Mouse (Mus musculus) intestine, embryonic 16.5 days (tissue): ENCODE results near the gene Rad9b. TPM values are rescaled to one million over a fixed set of nuclear protein-coding genes. Genes with fewer than 3 reads are reported as not detected.

Source experiments
- ATAC-seq: fragments of 200-750 bp; cut with Nextera tagmentation; 2 replicates; pipeline ENCODE4 v1.8.0; 2017; ENCODE audit warnings: moderate TSS enrichment, moderate library complexity
- H3K27ac ChIP-seq: fragments of 300-500 bp; sonication (generic); 2 replicates; pipeline ENCODE4 v1.5.1; 2014; ENCODE audit warnings: mild to moderate bottlenecking, low read length
- H3K27me3 ChIP-seq: fragments of 300-500 bp; sonication (generic); replicated peaks from 2 replicates; pipeline ENCODE4 v1.6.1; 2014; ENCODE audit warnings: low read length, control low read depth, mixed read lengths; ENCODE audit not compliant: control insufficient read depth, insufficient read depth
- H3K36me3 ChIP-seq: fragments of 300-500 bp; sonication (generic); 2 replicates; pipeline ENCODE4 v1.6.1; 2014; ENCODE audit warnings: low read length, control low read depth; ENCODE audit not compliant: control insufficient read depth, insufficient read depth
- H3K4me1 ChIP-seq: fragments of 300-500 bp; sonication (generic); 2 replicates; pipeline ENCODE4 v1.6.1; 2014; ENCODE audit warnings: low read length, control low read depth, mixed read lengths; ENCODE audit not compliant: control insufficient read depth, insufficient read depth
- H3K4me2 ChIP-seq: fragments of 300-500 bp; sonication (generic); 2 replicates; pipeline ENCODE4 v1.6.1; 2014; ENCODE audit warnings: low read depth, low read length, control low read depth
- H3K4me3 ChIP-seq: fragments of 300-500 bp; sonication (generic); 2 replicates; pipeline ENCODE4 v1.5.1; 2014; ENCODE audit warnings: mild to moderate bottlenecking, low read length
- H3K9ac ChIP-seq: fragments of 300-500 bp; sonication (generic); 2 replicates; pipeline ENCODE4 v1.6.1; 2014; ENCODE audit warnings: low read depth, low read length
- H3K9me3 ChIP-seq: fragments of 300-500 bp; sonication (generic); 2 replicates; pipeline ENCODE4 v1.6.1; 2016; ENCODE audit warnings: low read length, control low read depth; ENCODE audit not compliant: control insufficient read depth
- WGBS: fragments of 180-500 bp; shearing (Covaris S2); extraction: QIAGEN DNeasy Blood & Tissue Kit; methylation state at CpG from one replicate; pipeline ENCODE4 v1.1.7; 2014; 5-methylcytosine and 5-hydroxymethylcytosine counted together
- polyA plus RNA-seq: library from polyadenylated mRNA; unstranded; fragments of >200 nt; fragmentation: Nextera tagmentation; extraction: Ambion mirVana; gene quantifications from 2 replicates; pipeline ENCODE4 v1.2.1, GENCODE M21; 2015

The Rad9b gene
- polyA plus RNA-seq, 1 experiment from 2014 or later = 7.4 TPM

DNA sequence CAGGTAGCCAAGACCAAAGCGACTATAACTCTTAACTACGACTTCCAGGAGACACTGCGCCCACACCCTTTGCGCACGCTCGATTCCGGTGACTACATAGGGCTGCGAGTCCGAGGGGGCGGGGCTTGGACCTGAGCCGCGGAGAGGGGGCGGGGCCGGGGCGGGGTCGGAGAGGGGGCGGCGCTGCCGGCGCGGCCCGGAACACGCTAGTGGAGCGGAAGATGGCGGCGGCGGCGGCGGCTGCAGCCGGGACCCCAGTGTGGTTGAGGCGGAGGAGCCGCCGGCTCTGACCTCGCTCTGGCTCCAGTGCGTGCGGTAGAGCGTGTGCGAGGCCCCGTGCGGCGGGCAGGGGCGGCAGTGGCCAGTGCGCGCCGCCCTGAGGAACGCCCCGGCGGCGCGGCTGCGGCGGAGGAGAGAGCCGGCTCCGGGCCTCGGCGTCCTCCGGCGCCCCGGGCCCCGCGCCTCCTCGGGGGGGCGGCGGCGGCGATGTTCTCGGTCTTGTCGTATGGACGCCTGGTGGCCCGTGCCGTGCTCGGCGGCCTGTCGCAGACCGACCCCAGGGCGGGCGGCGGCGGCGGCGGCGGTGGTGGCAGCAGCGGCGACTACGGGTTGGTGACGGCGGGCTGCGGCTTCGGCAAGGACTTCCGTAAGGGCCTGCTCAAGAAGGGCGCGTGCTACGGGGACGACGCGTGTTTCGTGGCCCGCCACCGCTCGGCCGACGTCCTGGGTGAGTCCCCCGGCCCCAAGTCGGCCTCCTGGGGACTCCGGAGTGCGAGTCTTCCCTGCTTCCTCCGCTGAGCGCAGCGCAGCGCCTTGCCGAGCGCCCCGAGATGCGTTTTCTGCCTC is 69.6 kb downstream of the Rad9b start, which contains the start of gene Pptc7:
Gene Pptc7, plus strand, starts transcription at position 183 of the 846 bp plus-strand sequence.
- WGBS = under 1% methylated on average over 98 of the region's 114 CpGs
- H3K27ac ChIP-seq = peak within 1 kb of the TSS; percentile 64
- H3K9me3 ChIP-seq = no peaks in the 10 kb centered on the region
- peaks cover 22% of the 10 kb centered on the region for H3K4me1 ChIP-seq
- H3K36me3 ChIP-seq = no peaks in the 10 kb centered on the region
- no peaks in the 10 kb centered on the region for H3K27me3 ChIP-seq
- H3K9ac ChIP-seq = peak within 1 kb of the TSS; percentile 95
- H3K4me3 ChIP-seq = peak within 1 kb of the TSS; percentile 93
- peak within 1 kb of the TSS; percentile 88 for H3K4me2 ChIP-seq
- ATAC-seq = peak; percentile 80

DNA sequence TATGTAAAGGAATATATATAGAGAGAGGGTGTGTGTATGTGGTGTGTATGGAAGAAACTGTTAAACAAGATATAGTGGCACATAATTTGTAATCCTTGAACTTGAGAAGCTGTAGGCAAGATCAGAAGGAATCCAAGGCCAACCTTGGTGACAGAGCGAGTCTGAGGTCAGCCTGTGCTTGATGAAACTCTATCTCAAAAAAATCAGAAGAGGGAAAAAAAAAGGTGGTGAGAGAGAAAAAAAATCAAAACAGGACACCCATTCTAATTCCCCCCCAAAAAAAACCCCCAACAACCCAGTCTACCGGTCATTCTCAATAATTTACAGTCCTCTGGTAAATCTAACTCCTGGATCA is 70.2 kb downstream of the Rad9b start:
- Histone ChIP-seq H3K27ac (no peak overlapping the region), H3K9me3 (no peaks in the 10 kb centered on the region), H3K4me3 (peak overlapping the region; percentile 93), H3K9ac (peak overlapping the region; percentile 95; the same call in 1 of the 2 replicates), H3K27me3 (no peaks in the 10 kb centered on the region), H3K4me1 (peaks cover 22% of the 10 kb centered on the region), H3K36me3 (no peaks in the 10 kb centered on the region), H3K4me2 (peak overlapping the region; percentile 43)
- WGBS = 33% methylated on average over 2 of the region's 2 CpGs
- no peak for ATAC-seq

DNA sequence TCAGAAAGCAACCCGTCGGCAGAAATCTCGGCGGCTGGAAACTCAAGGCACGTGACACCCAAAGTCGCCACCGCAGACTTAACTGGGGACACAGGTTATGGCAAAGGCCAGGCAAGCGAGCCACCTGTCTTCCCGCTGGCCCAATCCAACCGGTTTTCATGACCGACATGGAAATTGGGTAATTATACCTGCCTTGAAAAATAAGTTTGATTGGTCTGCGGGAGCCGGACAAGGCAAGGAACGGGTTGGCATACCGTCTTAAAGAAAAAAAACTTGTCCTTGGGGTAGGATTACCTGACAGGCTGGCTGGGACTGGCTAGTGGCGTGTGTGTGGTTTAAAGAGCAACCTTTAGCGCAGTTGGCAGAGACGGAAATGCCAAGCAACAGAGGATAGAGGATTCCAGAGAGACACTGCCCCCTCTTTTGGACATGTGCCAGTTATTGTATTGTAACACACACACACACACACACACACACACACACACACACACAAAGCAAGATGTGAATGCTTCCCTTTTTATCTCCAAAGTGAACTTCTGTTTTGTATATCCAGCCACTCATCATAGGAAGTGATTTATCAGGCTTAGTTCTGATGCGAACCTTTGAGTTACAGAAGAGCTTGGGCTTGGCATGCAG is 73.1 kb downstream of the Rad9b start:
- peaks cover 22% of the 10 kb centered on the region for H3K4me1 ChIP-seq
- 28% methylated on average over 19 of the region's 19 CpGs for WGBS
- no peaks in the 10 kb centered on the region for H3K27me3 ChIP-seq
- H3K4me3 ChIP-seq = no peak overlapping the region
- H3K9me3 ChIP-seq = no peaks in the 10 kb centered on the region
- peak overlapping the region; percentile 34 for H3K9ac ChIP-seq
- peak overlapping the region; percentile 88 for H3K27ac ChIP-seq
- peak overlapping the region; percentile 32 for H3K4me2 ChIP-seq
- no peak for ATAC-seq
- no peaks in the 10 kb centered on the region for H3K36me3 ChIP-seq

DNA sequence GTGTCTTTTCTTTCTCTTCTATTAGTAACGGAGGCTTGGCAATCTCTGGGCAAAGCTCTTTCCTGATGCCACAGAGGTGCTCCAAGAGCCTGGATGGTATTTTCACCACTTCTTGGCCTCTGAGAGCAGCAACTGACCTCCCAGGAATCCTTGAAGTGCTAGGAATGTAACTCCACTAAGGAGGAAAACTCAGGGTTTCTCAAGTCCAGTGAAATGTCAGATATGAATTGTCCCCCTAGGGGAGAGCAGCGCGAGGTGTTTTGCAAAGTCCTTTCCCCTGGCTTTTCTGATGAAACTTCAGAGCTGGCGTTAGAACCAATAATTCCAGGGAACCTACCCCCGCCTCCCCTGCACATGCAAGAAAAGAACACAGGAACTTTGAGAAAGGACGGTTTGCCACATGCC is 73.6 kb downstream of the Rad9b start:
- no peak for ATAC-seq
- 32% methylated on average over 6 of the region's 6 CpGs for WGBS
- H3K4me2 ChIP-seq = peak overlapping the region; percentile 32
- H3K36me3 ChIP-seq = no peaks in the 10 kb centered on the region
- no peaks in the 10 kb centered on the region for H3K9me3 ChIP-seq
- peak overlapping the region; percentile 88 for H3K27ac ChIP-seq
- peaks cover 20% of the 10 kb centered on the region for H3K4me1 ChIP-seq
- no peak overlapping the region for H3K4me3 ChIP-seq
- H3K27me3 ChIP-seq = no peaks in the 10 kb centered on the region
- peak overlapping the region; percentile 34; the same call in 1 of the 2 replicates for H3K9ac ChIP-seq

DNA sequence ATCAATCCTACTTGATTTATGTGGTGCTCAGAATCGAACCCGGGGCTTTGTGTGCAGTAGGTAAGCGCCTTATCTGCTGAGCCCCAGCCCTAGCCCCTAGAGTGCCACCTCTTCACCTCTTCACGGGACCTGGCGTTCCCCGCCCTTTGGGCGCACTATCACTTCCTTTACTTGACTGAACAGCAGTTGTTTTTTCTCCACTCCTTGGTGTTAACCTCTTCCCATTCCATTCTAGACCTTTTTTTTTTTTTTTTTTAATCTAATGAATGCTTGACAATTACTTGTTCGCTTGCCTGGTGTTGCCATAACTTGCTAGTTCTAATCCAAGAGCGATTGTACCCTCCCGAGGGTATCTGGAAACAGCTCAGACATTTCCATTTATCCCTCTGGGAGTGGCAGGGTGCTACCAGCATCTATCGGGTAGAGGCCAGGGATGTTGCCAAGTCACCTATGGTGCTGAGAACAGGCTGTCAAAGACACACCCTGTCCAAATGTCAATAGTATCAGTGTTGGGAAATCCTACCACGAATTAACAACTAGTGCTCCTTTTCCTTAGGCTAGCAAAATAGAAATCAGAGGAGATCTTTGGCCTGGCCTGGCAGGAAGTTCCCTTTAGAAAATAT is 74.1 kb downstream of the Rad9b start:
- no peaks in the 10 kb centered on the region for H3K36me3 ChIP-seq
- H3K9ac ChIP-seq = no peak overlapping the region
- H3K27ac ChIP-seq = peak overlapping the region; percentile 88
- H3K4me3 ChIP-seq = no peak overlapping the region
- H3K9me3 ChIP-seq = no peaks in the 10 kb centered on the region
- peaks cover 18% of the 10 kb centered on the region for H3K4me1 ChIP-seq
- ATAC-seq = peak; percentile 63
- 62% methylated on average over 12 of the region's 12 CpGs for WGBS
- peak overlapping the region; percentile 32; the same call in 1 of the 2 replicates for H3K4me2 ChIP-seq
- no peaks in the 10 kb centered on the region for H3K27me3 ChIP-seq

DNA sequence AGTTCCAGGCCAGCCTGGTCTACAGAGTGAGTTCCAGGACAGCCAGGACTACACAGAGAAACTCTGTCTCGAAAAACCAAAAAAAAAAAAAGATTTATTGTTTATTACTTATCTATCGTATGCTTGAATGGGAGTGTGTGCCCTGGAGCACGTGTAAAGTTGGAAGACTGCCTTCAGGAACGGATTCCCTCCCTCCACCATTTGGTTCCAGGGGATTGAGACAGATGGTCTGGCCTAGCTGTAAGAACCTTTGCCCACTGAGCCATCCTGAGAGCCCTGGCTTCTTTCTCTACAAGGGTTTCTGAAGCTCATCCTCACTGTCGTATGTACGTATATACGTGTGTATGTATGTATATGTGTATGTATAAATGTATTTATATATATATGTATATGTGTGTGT is 75.1 kb downstream of the Rad9b start:
- 75% methylated on average over 7 of the region's 7 CpGs for WGBS
- ATAC-seq = no peak
- Histone ChIP-seq H3K4me1 (peaks cover 20% of the 10 kb centered on the region), H3K27me3 (no peaks in the 10 kb centered on the region), H3K4me3 (no peak overlapping the region), H3K36me3 (no peaks in the 10 kb centered on the region), H3K9me3 (no peaks in the 10 kb centered on the region), H3K4me2 (no peak overlapping the region), H3K9ac (no peak overlapping the region), H3K27ac (no peak overlapping the region)

DNA sequence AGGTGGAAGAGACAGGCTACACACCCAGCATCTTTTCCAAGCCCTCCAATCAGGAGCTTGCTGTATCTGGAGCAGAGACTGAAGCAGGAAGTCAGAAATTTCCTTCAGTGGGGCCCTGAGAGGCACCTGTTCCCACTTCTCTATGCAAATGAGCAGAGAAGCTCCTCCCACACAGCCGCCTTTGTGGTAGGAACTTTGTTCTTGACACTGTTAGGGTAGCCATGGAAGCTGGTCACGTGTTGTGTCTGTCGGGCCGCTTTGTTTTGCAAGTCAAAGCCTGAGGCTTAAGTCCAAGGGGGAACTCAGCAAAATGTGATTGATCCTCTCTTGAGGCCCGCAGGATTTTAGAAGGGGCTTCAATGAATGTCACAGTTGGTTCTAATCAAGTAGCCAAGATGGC is 79.2 kb downstream of the Rad9b start:
- H3K27ac ChIP-seq = no peak overlapping the region
- ATAC-seq = peak; percentile 76
- no peaks in the 10 kb centered on the region for H3K36me3 ChIP-seq
- H3K9ac ChIP-seq = no peak overlapping the region
- H3K4me1 ChIP-seq = peaks cover 7% of the 10 kb centered on the region; the same call in 1 of the 2 replicates
- no peaks in the 10 kb centered on the region for H3K27me3 ChIP-seq
- H3K4me2 ChIP-seq = no peak overlapping the region
- 38% methylated on average over 5 of the region's 5 CpGs for WGBS
- no peak overlapping the region for H3K4me3 ChIP-seq
- no peaks in the 10 kb centered on the region for H3K9me3 ChIP-seq
